Mouse (Mus musculus) CH12.LX (cell line): ENCODE measurements at regions not wholly inside any gene's neighbourhood (a gene's known extent, or its start where the extent isn't known, plus 50 kb on each side); places are given as distances from the start of the nearest gene placed in this dataset.

Experiments used
- DNase-seq: peaks from one replicate; pipeline ENCODE4 v3.0.0-alpha.2; 2013; ENCODE audit errors: extremely low read depth
- H3K27ac ChIP-seq: 2 replicates; pipeline ENCODE4 v1.5.1; 2012; ENCODE audit warnings: low read depth, mild to moderate bottlenecking, control low read depth, moderate library complexity; ENCODE audit not compliant: insufficient read depth
- H3K27me3 ChIP-seq: replicated peaks from 2 replicates; pipeline ENCODE3; 2012; ENCODE audit warnings: inconsistent platforms
- H3K36me3 ChIP-seq, 2 experiments: replicated peaks in 1 of 2; 2 replicates each; pipeline versions ENCODE3 to v1.6.1; 2012; ENCODE audit warnings: inconsistent platforms in 1 of 2, low read length in 1 of 2, mild to moderate bottlenecking in 1 of 2, mixed read lengths in 1 of 2, moderate library complexity in 1 of 2; ENCODE audit not compliant: control insufficient read depth in 1 of 2, insufficient read depth in 1 of 2
- H3K4me1 ChIP-seq, 2 experiments: 2 replicates each; pipeline ENCODE4 v1.6.1; 2012; ENCODE audit warnings: inconsistent platforms in 1 of 2, moderate library complexity in 1 of 2; ENCODE audit not compliant: insufficient read depth in 2 of 2, control insufficient read depth in 1 of 2
- H3K4me2 ChIP-seq: 2 replicates; pipeline ENCODE4 v1.6.1; 2012; ENCODE audit warnings: low read depth, mild to moderate bottlenecking, control low read depth; ENCODE audit not compliant: poor library complexity, insufficient read depth, severe bottlenecking
- H3K4me3 ChIP-seq, 3 experiments: fragments of 150-350 bp in 1 of 3; sonication (generic) in 1 of 3; replicated peaks in 1 of 3; 2 replicates each; pipeline versions ENCODE3 to v1.5.1; 2011 to 2012; ENCODE audit warnings: low read depth in 2 of 3, low read length in 2 of 3, mild to moderate bottlenecking in 2 of 3, moderate library complexity in 2 of 3, control low read depth in 1 of 3, improper control_type of control experiment in 1 of 3, inconsistent platforms in 1 of 3, mixed read lengths in 1 of 3; ENCODE audit not compliant: poor library complexity in 1 of 3
- H3K79me2 ChIP-seq: replicated peaks from 2 replicates; pipeline ENCODE4 v1.6.1; 2012; ENCODE audit warnings: mild to moderate bottlenecking, moderate library complexity; ENCODE audit not compliant: control insufficient read depth, poor library complexity, insufficient read depth, severe bottlenecking; ENCODE audit errors: extremely low read depth
- H3K9ac ChIP-seq: 2 replicates; pipeline ENCODE4 v1.6.1; 2012; ENCODE audit warnings: low read depth, mild to moderate bottlenecking, control low read depth, moderate library complexity; ENCODE audit not compliant: insufficient read depth
- H3K9me3 ChIP-seq: replicated peaks from 2 replicates; pipeline ENCODE3; 2012; ENCODE audit warnings: low read length, inconsistent platforms, mixed read lengths
- CHD1 ChIP-seq: IDR thresholded peaks from 2 replicates; pipeline ENCODE4 v1.6.1; 2012; ENCODE audit warnings: low read depth, low read length, improper control_type of control experiment, inconsistent platforms
- E2F4 ChIP-seq: IDR thresholded peaks from 2 replicates; pipeline ENCODE4 v1.6.1; 2011; ENCODE audit warnings: low read depth, low read length, improper control_type of control experiment; ENCODE audit not compliant: insufficient replicate concordance
- ELF1 ChIP-seq: IDR thresholded peaks from 2 replicates; pipeline ENCODE4 v1.6.1; 2014; ENCODE audit warnings: low read depth, mild to moderate bottlenecking, inconsistent platforms, low read length, improper control_type of control experiment
- ETS1 ChIP-seq: conservative IDR thresholded peaks from 2 replicates; pipeline ENCODE4 v1.6.1; 2012; ENCODE audit warnings: low read depth, mild to moderate bottlenecking, inconsistent platforms, low read length, improper control_type of control experiment, moderate library complexity
- GABPA ChIP-seq: IDR thresholded peaks from 2 replicates; pipeline ENCODE4 v1.6.1; 2012; ENCODE audit warnings: low read depth, low read length, improper control_type of control experiment, inconsistent platforms; ENCODE audit not compliant: insufficient replicate concordance
- JUN ChIP-seq: IDR thresholded peaks from 2 replicates; pipeline ENCODE4 v1.6.1; 2011; ENCODE audit warnings: low read depth, mild to moderate bottlenecking, low read length, improper control_type of control experiment, moderate library complexity; ENCODE audit not compliant: insufficient read depth
- KAT2A ChIP-seq: IDR thresholded peaks from 2 replicates; pipeline ENCODE4 v1.6.1; 2012; ENCODE audit warnings: low read length, improper control_type of control experiment, inconsistent platforms; ENCODE audit not compliant: insufficient replicate concordance
- MAX ChIP-seq: IDR thresholded peaks from 2 replicates; pipeline ENCODE4 v1.6.1; 2011; ENCODE audit warnings: low read length, improper control_type of control experiment
- MAZ ChIP-seq: IDR thresholded peaks from 2 replicates; pipeline ENCODE4 v1.6.1; 2012; ENCODE audit warnings: low read depth, mild to moderate bottlenecking, inconsistent platforms, low read length, improper control_type of control experiment, moderate library complexity
- MEF2A ChIP-seq: IDR thresholded peaks from 2 replicates; pipeline ENCODE4 v1.6.1; 2014; ENCODE audit warnings: low read depth, mild to moderate bottlenecking, inconsistent platforms, low read length, improper control_type of control experiment, borderline replicate concordance
- MYC ChIP-seq: IDR thresholded peaks from 2 replicates; pipeline ENCODE4 v1.6.1; 2011; ENCODE audit warnings: low read depth, mild to moderate bottlenecking, improper control_type of control experiment, low read length
- PAX5 ChIP-seq: IDR thresholded peaks from 2 replicates; pipeline ENCODE4 v1.6.1; 2012; ENCODE audit warnings: low read length, inconsistent platforms, mixed read lengths
- RAD21 ChIP-seq: IDR thresholded peaks from 2 replicates; pipeline ENCODE4 v1.6.1; 2011; ENCODE audit warnings: low read depth, mild to moderate bottlenecking, low read length, improper control_type of control experiment, moderate library complexity
- SMC3 ChIP-seq: IDR thresholded peaks from 2 replicates; pipeline ENCODE4 v1.6.1; 2011; ENCODE audit warnings: low read depth, low read length, improper control_type of control experiment
- TCF12 ChIP-seq: IDR thresholded peaks from 2 replicates; pipeline ENCODE4 v1.6.1; 2014; ENCODE audit warnings: low read depth, mild to moderate bottlenecking, inconsistent platforms, low read length, improper control_type of control experiment
- UBTF ChIP-seq: IDR thresholded peaks from 2 replicates; pipeline ENCODE4 v1.6.1; 2012; ENCODE audit warnings: low read depth, mild to moderate bottlenecking, inconsistent platforms, low read length, improper control_type of control experiment, moderate library complexity
- USF1 ChIP-seq: IDR thresholded peaks from 2 replicates; pipeline ENCODE4 v1.6.1; 2014; ENCODE audit warnings: low read depth, mild to moderate bottlenecking, inconsistent platforms, low read length, improper control_type of control experiment
- USF2 ChIP-seq: conservative IDR thresholded peaks from 2 replicates; pipeline ENCODE4 v1.6.1; 2011; ENCODE audit warnings: low read depth, low read length, improper control_type of control experiment
- ZMIZ1 ChIP-seq: IDR thresholded peaks from 2 replicates; pipeline ENCODE4 v1.6.1; 2012; ENCODE audit warnings: low read depth, mild to moderate bottlenecking, inconsistent platforms, low read length, improper control_type of control experiment
- dilution Hi-C: fragments of 300-500 bp; cut with MboI; formaldehyde crosslinking; loops from 2 replicates; pipeline ENCODE4 v1.14.3; 2020; ENCODE audit warnings: low sequenced_read_pairs; ENCODE audit not compliant: extremely low pct_unique_long_range_greater_than_20kb, extremely low pct_ligation_motif_present
- in situ Hi-C: fragments of 300-500 bp; cut with MboI; formaldehyde crosslinking; loops from 3 replicates; pipeline ENCODE4 v1.14.3; 2019; ENCODE audit warnings: low sequenced_read_pairs, low pct_ligation_motif_present, low pct_unique_long_range_greater_than_20kb, mixed read lengths

DNA sequence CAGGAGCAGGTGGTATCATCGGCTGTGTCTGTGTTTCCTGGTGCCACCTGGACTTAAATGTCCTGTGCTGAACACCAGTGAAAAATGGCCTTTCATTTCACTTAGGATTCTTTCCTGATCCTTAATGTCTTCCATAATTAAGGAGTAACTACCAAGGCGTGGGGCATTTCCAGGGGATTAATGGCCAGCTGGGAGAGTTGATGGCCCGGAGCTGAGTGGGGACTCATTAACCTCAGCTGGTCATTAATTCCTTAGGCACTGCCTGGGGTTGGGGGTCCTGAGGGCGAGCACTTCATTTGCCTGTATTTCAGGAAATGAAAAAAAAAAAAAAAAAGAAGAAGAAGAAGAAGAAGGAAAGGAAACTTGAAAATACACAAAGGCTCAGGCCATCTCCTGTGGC, 647.0 kb upstream of the Tenm2 start:
- Histone ChIP-seq H3K9ac (no peak overlapping the region), H3K4me2 (no peak overlapping the region), H3K4me3 (no peak overlapping the region), H3K79me2 (no peaks in the 10 kb centered on the region), H3K27ac (no peak overlapping the region), H3K36me3 (no peaks in the 10 kb centered on the region), H3K9me3 (peaks cover 38% of the 10 kb centered on the region), H3K4me1 (no peaks in the 10 kb centered on the region), H3K27me3 (no peaks in the 10 kb centered on the region)
- DNase-seq: no peak
- dilution Hi-C loops (no loop called here), in situ Hi-C loops (no loop called here)
- TF ChIP-seq GABPA (no peak), CHD1 (no peak), SMC3 (no peak)

DNA sequence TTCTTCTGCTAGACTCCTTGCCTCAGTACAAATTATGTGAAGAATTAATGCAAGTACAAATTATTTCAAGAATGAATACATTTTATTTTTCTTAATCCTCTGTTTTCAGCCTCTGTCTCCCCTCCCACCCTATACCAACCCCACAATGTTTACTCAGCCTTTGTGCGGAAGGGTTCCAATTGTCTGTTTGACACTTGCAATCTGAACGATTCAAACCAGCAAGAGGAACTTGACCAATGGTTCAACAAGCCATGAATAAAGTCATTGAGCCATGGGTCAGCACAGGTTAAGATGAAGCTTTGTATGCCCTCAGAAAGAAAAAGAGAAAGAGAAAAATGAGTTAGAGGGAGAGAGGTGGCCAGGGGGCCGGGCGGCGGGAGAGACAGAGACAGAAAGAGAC, 601.5 kb upstream of the Tenm2 start:
- no peak overlapping the region for H3K4me2 ChIP-seq
- no peaks in the 10 kb centered on the region for H3K4me1 ChIP-seq
- no peak overlapping the region for H3K9ac ChIP-seq
- DNase-seq: no peak
- dilution Hi-C loops: no loop called here
- no peak overlapping the region for H3K4me3 ChIP-seq
- H3K9me3 ChIP-seq: peaks cover 42% of the 10 kb centered on the region
- in situ Hi-C loops: no loop called here
- H3K79me2 ChIP-seq: no peaks in the 10 kb centered on the region
- no peak for TF ChIP-seq JUN
- TF ChIP-seq E2F4: no peak
- TF ChIP-seq ZMIZ1: no peak
- TF ChIP-seq ELF1: no peak
- TF ChIP-seq TCF12: no peak
- TF ChIP-seq MEF2A: no peak
- TF ChIP-seq RAD21: no peak
- TF ChIP-seq KAT2A: no peak
- TF ChIP-seq PAX5: no peak
- TF ChIP-seq MYC: no peak
- TF ChIP-seq, all 38 proteins: peak for 0
- no peaks in the 10 kb centered on the region for H3K27me3 ChIP-seq
- no peak overlapping the region for H3K27ac ChIP-seq
- no peaks in the 10 kb centered on the region for H3K36me3 ChIP-seq

DNA sequence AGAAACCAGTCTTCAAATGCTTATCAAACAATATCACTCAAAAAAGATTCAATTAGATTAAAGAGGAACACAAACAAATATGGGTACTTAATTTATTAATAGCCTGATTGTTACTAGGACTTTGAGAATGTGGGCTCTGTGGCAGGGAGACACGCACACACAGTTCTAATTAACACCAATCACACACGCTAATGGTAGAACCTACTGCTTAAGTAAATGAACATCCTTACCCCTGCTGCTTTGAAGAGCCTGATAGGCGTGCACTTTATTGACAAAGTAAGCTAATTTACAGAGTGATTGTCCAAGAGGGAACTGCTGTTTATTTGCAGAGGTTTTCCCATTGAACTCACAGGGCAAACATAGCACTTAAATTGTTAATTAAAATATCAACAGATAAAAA, 595.2 kb upstream of the Tenm2 start:
- no peaks in the 10 kb centered on the region for H3K79me2 ChIP-seq
- H3K4me1 ChIP-seq: no peaks in the 10 kb centered on the region
- no peak for DNase-seq
- no peak overlapping the region for H3K27ac ChIP-seq
- H3K4me3 ChIP-seq: no peak overlapping the region
- no peak overlapping the region for H3K9ac ChIP-seq
- TF ChIP-seq MAX: no peak
- TF ChIP-seq USF1: no peak
- no peak for TF ChIP-seq MAZ
- no peak for TF ChIP-seq USF2
- TF ChIP-seq UBTF: no peak
- TF ChIP-seq ETS1: no peak
- dilution Hi-C loops: no loop called here
- in situ Hi-C loops: no loop called here
- H3K9me3 ChIP-seq: peaks cover 36% of the 10 kb centered on the region
- no peak overlapping the region for H3K4me2 ChIP-seq
- no peaks in the 10 kb centered on the region for H3K36me3 ChIP-seq
- H3K27me3 ChIP-seq: no peaks in the 10 kb centered on the region
